Mouse (Mus musculus): Measurements from ENCODE around the gene Ube2u.
"Not testable (repeated sequence)": the region's sequence is repeated elsewhere in the genome, so short reads cannot be mapped to it uniquely, and the experiment has no call there.

The Ube2u gene

DNA sequence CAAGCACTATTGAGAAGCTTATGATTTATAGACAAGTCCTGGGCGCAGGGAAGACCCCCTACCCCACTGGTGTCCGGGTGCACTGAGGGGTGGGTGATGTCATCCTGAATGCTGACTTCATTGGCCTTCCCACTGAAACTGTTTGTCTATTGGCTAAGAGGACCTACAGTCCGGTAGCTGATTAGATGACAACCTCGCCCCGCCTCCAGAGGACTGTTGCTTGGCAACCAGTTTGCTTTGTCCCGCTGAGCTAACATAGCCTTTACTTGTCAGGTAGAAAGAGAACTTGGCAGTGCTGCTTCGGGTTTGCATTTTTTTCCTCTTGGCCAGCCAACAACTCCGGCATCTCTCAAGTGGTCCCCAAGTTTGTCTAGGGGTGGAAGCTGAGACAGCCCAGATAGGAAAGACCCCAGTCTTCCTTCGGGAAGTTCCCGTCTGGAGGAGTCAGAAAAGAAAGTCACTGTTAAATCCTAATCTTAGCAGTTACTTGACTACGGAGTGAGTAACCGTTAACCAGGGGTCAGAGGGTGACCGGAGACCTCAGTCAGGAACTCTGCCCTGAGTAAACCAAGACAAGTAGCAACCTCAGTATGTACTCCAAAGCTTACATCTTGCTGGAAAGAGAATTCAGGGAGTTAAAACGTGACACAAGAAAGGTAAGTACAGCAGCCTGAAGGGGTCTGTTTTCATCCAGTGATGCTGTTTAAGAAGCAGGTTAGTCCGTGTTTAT lies at the start of gene Ube2u:
Ube2u (plus strand) TSS at position 258 of the 730 bp plus-strand sequence.
- peak; percentile 85 for DNase-seq

GRCm38 (mm10) chr4:100429371-100429900 lies 49.2 kb upstream of the Ube2u start:
- DNase-seq: no peak

GRCm38 (mm10) chr4:100435281-100436168 lies 43.1 kb upstream of the Ube2u start:
- peak; percentile 54 for DNase-seq

DNA sequence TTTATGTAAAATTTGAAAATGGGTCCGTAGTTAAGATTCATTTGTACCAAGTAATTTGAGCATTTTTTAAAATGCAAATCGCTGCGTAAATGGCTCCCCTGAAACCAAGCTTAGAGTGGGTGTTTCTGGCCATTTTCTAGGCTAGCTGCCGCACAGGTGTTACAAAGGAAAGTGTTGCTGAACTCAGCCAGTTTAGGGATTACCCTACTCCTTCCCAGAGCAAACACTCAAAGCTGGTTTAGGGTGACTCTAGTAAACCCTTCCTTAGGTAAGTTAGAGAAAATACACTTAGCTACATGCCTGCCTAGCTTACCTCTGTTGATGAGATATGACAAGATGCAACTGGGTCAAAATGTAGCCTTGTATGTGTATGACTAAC lies 42.5 kb upstream of the Ube2u start:
- peak; percentile 15 for DNase-seq

DNA sequence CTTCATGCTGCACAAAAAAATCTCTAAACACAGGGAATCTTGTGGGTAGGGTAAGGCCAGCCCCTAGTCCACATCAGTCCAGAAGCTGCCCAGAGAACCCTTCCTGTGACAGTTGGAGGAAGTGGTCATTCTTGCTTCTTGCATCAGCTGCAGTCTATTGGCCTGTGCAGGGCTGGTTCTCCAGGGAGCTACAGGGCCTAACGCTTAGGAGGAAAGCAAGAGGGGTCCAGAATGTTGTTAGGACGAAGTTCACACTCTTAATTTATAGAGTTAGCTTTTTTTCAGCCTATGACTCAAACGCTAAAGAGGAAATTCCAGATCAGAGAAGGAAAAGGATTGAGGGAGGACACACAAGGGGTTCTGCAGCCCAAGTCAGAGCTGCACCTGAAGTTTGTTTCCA lies 31.8 kb upstream of the Ube2u start:
- DNase-seq: no peak

DNA sequence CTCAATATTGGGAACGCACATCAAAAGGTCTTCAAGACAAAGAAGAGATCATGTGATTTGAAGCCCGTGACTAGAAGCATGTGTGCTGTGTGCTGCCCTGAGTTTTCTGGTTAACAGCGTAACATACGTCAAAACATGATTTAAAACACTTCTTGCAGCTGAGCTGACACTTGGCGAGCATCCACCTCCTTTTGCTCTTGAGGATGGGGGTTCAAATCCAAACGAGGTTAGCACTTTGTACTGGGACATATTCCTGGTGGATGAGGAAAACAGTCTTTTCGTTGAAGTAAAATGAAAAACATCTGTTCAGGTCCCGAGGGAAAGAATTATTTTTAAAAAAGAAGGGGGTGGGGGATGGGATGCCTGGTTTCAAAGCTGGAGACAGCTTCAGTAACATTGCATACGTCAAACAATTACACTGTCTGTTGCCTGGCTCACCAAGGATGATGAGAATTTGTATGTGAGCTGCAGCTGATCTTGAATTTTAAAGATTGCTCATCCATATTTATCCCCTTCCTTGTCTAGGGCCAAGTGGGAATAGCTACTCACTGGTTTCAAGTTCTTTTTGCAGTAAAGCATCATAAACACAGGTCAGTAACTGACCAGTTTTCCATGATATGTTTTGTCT lies 16.0 kb upstream of the Ube2u start:
- DNase-seq: peak; percentile 71

GRCm38 (mm10) chr4:100488447-100488846 lies 9.8 kb downstream of the Ube2u start:
- no peak for DNase-seq

GRCm38 (mm10) chr4:100495176-100495575 lies 16.5 kb downstream of the Ube2u start:
- DNase-seq: no peak

- DNase-seq: no peak
These were observed 17.9 kb downstream of the Ube2u start for GRCm38 (mm10) chr4:100496521-100496920.

DNA sequence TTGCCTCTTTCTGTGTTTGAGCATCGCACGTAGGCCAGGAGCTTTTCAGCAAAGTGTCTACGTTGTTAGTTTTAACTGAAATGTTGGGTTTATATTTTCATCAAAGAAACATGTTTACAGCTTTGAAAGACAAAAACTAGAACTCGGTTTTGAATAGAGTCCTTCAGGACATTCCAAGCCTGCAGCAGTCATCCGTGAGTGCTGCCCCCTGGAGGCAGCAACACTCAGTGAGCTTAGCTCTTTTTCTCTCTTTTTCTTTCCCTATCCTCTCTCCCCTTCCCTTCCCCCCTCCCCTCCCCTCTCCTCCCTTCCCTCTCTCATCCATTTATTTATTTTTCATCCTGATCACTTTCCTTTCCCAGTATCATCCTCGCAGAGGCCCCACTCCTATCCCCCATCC lies 19.5 kb downstream of the Ube2u start:
- peak; percentile 48 for DNase-seq

- DNase-seq: not testable (repeated sequence)
These were observed 20.5 kb downstream of the Ube2u start for GRCm38 (mm10) chr4:100499037-100499601.

GRCm38 (mm10) chr4:100503337-100503736 lies 24.7 kb downstream of the Ube2u start:
- no peak for DNase-seq

- no peak for DNase-seq
These were observed 39.0 kb downstream of the Ube2u start for GRCm38 (mm10) chr4:100517646-100518045.

GRCm38 (mm10) chr4:100522534-100522933 lies 43.9 kb downstream of the Ube2u start:
- DNase-seq: peak; percentile 63

- DNase-seq: no peak
These were observed 46.1 kb downstream of the Ube2u start for GRCm38 (mm10) chr4:100524741-100525140.

GRCm38 (mm10) chr4:100526296-100526695 lies 47.6 kb downstream of the Ube2u start:
- DNase-seq: no peak

DNA sequence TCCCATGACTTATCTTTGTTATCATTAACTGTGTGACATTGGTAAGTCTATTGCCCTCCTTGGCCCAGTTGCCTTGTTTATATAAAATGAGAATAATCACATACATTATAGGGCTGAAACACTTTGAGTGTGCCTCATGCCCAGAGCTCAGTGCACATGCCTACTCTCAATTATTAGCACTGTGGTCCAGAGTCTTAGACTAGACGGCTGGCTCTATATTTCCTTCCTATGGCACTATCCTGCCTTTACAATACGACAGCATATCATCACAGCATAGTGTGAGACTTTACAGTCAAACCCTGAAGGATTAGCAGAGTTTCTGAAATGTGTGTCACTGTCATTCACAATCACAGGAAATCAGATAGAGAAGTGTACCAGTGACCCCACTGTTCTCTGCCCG lies 48.4 kb downstream of the Ube2u start:
- no peak for DNase-seq

DNA sequence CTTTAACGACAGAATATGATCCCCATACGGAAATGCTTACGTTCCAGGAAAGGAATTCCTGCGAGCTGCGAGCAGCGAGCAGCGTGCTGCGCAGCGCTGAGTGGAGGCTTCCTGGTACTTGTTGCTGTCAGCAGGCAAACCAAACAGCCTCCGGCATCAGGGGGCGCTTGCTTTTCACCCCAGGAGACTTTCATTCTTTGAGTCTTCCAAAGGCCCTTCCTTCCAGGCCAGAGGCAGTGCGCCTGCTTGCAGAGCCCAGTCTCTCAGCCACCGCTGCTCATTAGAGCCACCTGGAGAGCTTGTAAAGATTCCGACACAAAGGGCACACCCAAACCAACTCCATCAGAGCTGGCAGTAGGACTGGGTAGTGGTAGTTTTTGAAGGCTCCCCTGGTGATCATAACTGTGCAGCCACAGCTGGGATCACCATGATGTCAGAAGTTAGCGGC lies 48.9 kb downstream of the Ube2u start:
- peak; percentile 87 for DNase-seq

DNA sequence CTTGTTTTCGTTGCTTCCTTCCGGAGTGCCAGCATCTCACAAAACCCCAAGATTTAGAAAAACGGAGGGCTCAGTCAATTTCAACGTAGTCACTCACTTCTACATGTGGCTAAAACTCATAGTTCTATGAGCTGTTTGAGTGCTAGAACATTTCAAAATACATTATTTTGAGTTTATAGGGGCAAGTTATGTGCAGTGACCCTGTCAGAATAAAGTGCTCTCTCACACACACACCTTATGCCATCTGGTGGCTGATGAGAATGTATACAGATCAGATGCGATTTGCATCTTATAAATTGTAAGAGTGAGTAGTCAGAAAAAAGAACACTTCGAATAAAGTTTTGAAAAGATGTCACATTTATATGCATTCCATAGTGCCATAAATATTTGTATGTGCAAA lies 55.0 kb downstream of the Ube2u start:
- peak; percentile 68 for DNase-seq

DNA sequence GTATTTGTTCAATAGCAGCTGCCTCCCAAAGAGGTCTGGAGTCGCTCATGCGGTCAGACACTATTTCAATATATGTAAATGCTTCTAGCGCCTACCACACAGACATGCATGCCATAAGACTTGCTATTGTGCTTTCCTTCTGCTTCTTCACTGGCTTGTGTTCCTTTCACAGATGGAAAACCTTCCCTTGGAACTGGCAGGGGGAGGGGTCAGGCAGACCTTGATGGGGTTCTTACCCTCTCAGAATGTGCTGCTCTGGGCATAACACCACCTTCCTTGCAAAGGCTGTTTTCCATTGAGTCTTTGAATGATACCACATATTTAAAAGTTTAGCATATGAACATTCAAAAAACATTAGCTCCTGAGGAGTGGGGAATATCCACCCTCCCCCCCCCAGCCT lies 56.3 kb downstream of the Ube2u start:
- DNase-seq: no peak

DNA sequence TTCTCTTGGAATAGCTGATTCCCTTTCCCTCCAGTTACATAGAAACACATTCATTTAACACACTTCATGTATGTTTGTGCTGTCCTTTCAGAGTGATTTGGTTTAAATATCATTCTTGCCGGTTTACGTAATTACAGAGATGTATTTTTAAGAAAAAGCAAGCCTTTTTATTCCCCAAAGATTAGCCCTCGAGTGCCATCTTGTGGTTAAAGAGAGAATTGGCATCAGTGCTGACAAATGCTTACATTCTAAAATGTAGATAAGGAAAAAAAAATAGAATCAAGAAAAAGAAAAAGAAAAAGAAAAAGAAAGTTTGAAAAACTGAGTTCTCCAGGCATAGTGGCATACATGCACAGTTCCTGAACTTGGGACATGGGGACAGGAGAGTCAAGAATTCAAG lies 59.2 kb downstream of the Ube2u start:
- DNase-seq: peak; percentile 80

GRCm38 (mm10) chr4:100539483-100539882 lies 60.8 kb downstream of the Ube2u start:
- DNase-seq: no peak

DNA sequence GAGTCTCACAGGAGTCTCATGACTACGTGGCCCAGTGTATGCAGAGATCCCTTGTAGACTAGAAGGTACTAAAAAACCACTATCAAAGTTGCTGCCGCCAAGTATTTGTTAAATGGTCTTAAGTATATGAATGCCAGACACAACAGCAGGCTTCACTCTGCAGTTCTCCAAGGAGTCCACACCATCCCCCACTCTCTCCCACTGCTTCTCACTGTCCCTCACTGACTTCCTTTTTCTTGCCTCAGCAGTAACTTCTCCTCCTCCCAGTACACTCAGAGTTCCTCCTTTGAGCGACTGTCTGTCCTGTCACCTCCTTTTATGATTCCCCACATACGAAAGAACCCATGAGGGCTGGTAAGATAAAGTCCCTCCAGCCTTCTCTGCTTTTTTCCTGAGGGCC lies 69.3 kb downstream of the Ube2u start:
- no peak for DNase-seq
